Mouse (Mus musculus) stomach, adult 2 months (tissue): Measurements from ENCODE around the gene Zfp993. TPM values are rescaled to one million over a fixed set of nuclear protein-coding genes. Genes with fewer than 3 reads are reported as not detected.

ENCODE experiments used
- polyA plus RNA-seq: library from polyadenylated mRNA; depleted of rRNA; stranded (reverse); fragments of >200 nt; gene quantifications from 2 replicates; pipeline ENCODE4 v1.2.3, GENCODE M21; 2012; rRNA removed

Gene Zfp993
- polyA plus RNA-seq: not detected in 2 replicates

GRCm38 (mm10) chr4:146610774-146611400, at the start of gene Zfp993:
TSS of gene Zfp993 (plus strand) at chr4:146610961.

Other genes starting within 250 kb of the Zfp993 start
- 0.02 and 0.10 TPM in 2 replicates for gene Zfp992, start 161.9 kb upstream of the Zfp993 start, polyA plus RNA-seq
- gene Zfp981, start 108.9 kb upstream of the Zfp993 start, polyA plus RNA-seq: not detected in 2 replicates